Mouse (Mus musculus) forebrain, embryonic 10.5 days (tissue): ENCODE results near the gene Exog. TPM values are rescaled to one million over a fixed set of nuclear protein-coding genes. Genes with fewer than 3 reads are reported as not detected.
A peak's percentile ranks its signal among the peaks of the same experiment; 100 is the strongest.

Experiments used
- DNase-seq: peaks from one replicate; pipeline ENCODE4 v3.0.0-alpha.2; 2017; ENCODE audit warnings: low spot score; ENCODE audit errors: extremely low spot score
- H3K27ac ChIP-seq: fragments of 300-500 bp; sonication (generic); 2 replicates; pipeline ENCODE4 v1.5.1; 2016; ENCODE audit warnings: mild to moderate bottlenecking
- H3K27me3 ChIP-seq: fragments of 300-500 bp; sonication (generic); 2 replicates; pipeline ENCODE4 v1.6.1; 2016; ENCODE audit warnings: mild to moderate bottlenecking; ENCODE audit not compliant: poor library complexity, severe bottlenecking
- H3K36me3 ChIP-seq: fragments of 300-500 bp; sonication (generic); replicated peaks from 2 replicates; pipeline ENCODE4 v1.6.1; 2016; ENCODE audit warnings: mild to moderate bottlenecking, moderate library complexity
- H3K4me1 ChIP-seq: fragments of 300-500 bp; sonication (generic); 2 replicates; pipeline ENCODE4 v1.6.1; 2016
- H3K4me3 ChIP-seq: fragments of 300-500 bp; sonication (generic); 2 replicates; pipeline ENCODE4 v1.5.1; 2016; ENCODE audit warnings: mild to moderate bottlenecking, moderate library complexity
- H3K9me3 ChIP-seq: fragments of 300-500 bp; sonication (generic); 2 replicates; pipeline ENCODE4 v1.6.1; 2016; ENCODE audit warnings: mild to moderate bottlenecking, moderate library complexity
- WGBS: fragments of 180-500 bp; shearing (Covaris S2); methylation state at CpG from one replicate; pipeline ENCODE4 v1.1.7; 2016; 5-methylcytosine and 5-hydroxymethylcytosine counted together
- polyA plus RNA-seq: library from polyadenylated mRNA; unstranded; fragments of >200 nt; fragmentation: Nextera tagmentation; extraction: Ambion mirVana; gene quantifications from 2 replicates; pipeline ENCODE4 v1.2.1, GENCODE M21; 2016

The Exog gene
- polyA plus RNA-seq, 1 experiment from 2014 or later = 36.5 TPM

GRCm38 (mm10) chr9:119469691-119470353 is 25.1 kb downstream of the Exog start:
- no peak overlapping the region for H3K4me3 ChIP-seq
- peaks cover 47% of the 10 kb centered on the region for H3K36me3 ChIP-seq
- 89% methylated on average over 8 of the region's 8 CpGs for WGBS
- no peaks in the 10 kb centered on the region for H3K9me3 ChIP-seq
- no peaks in the 10 kb centered on the region for H3K27me3 ChIP-seq
- H3K4me1 ChIP-seq = peaks cover 21% of the 10 kb centered on the region
- no peak for DNase-seq
- no peak overlapping the region for H3K27ac ChIP-seq

DNA sequence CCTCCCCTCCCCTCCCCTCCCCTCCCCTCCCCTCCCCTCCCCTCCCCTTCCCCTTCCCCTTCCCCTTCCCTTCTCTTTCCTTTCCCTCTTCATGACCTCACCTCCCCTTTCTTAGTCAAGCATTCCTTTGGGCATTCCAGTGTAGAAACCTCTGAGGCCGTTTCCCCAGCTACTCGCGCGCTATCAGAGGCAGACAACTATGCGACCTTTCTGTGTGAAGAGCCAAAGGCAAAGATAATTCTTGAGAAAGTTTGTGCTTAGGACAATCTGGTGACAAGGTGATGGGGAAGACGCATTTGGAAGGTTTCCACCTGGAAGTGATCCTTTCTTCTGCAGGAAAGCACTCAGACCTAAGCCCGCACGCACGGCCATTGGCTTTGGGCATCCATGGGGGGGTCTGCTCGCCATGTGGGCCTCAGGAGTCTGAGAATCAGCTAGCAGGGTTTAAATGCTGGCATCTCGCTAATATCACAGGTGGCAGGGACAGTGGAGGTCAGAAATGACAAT is 27.7 kb downstream of the Exog start:
- no peaks in the 10 kb centered on the region for H3K9me3 ChIP-seq
- H3K27me3 ChIP-seq = no peaks in the 10 kb centered on the region
- H3K27ac ChIP-seq = no peak overlapping the region
- H3K36me3 ChIP-seq = peaks cover 21% of the 10 kb centered on the region
- 86% methylated on average over 11 of the region's 11 CpGs for WGBS
- no peak for DNase-seq
- peaks cover 24% of the 10 kb centered on the region for H3K4me1 ChIP-seq
- no peak overlapping the region for H3K4me3 ChIP-seq

DNA sequence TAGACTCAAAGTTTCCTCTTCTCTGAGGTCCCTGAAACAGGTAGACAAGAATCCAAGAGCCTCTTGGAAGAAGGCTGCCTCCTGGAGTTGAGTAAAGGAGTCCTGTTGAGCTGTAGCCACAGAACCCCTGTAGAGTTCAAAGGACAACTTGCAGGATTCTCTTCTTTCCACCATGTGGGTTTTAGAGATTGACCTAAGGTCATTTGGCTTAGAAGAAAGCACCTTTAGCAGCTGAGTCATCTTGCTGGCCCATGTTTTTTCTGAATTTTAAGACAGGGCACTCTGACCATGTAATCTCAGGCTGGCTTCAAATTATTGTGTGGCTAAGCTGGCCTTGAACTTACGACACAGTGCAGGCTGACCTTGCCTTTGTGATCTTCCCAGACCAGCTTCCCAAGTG is 28.3 kb downstream of the Exog start:
- DNase-seq = no peak
- no peak overlapping the region for H3K27ac ChIP-seq
- H3K4me1 ChIP-seq = peaks cover 24% of the 10 kb centered on the region
- 90% methylated on average over 1 of the region's 1 CpGs for WGBS
- no peak overlapping the region for H3K4me3 ChIP-seq
- H3K9me3 ChIP-seq = no peaks in the 10 kb centered on the region
- H3K36me3 ChIP-seq = peaks cover 16% of the 10 kb centered on the region
- H3K27me3 ChIP-seq = no peaks in the 10 kb centered on the region

- no peak for DNase-seq
- Histone ChIP-seq H3K27ac (no peak overlapping the region), H3K4me3 (no peak overlapping the region), H3K9me3 (no peaks in the 10 kb centered on the region), H3K4me1 (peaks cover 24% of the 10 kb centered on the region), H3K27me3 (no peaks in the 10 kb centered on the region), H3K36me3 (peaks cover 9% of the 10 kb centered on the region)
- 87% methylated on average over 9 of the region's 9 CpGs for WGBS
Observed at GRCm38 (mm10) chr9:119473608-119474164, 28.9 kb downstream of the Exog start.

DNA sequence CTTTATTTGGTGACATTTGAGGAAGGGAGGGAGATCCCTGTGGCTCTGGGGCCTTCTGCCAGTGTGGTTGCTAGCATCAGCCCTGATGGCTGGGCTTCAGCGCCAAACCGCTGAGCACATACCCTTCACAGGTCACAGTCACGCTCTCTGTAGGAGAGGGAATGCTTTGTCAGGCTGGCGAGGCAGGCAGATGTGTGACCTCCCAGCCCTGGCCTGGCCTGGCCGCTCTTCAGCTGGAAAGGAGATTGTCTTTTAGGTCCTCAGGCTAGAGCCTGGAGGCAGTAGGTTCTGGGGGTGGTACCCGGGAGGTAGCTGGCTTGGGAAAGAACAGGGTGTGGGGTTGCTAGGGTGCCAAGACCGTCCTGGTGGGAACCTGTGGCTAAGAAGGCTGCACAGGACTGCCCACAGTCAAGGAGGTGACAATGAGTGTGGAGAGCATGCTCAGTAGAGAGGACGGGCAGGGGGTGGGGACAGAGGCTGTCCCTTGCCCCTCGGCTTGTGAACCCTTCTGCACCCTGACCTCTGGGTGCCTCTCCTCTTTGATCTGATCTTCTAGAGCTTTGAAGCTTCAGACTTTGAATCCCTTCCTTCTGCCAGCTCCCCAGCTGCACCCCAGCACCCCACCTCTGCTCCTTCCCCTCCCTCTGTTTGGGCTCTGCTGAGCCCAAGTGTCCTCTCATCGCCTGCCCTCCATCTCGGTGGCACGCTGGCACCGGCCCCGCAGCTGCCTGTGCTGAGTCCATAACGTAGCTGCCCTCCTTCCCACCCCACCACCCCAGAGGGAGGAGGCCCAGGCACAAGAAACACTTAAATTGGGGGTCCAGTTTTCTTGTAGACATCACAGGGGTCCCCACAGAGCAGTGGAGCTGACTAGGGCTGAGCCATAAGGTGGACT is 30.2 kb downstream of the Exog start:
- DNase-seq = no peak
- Histone ChIP-seq H3K4me3 (no peak overlapping the region), H3K27ac (peak overlapping the region; percentile 70), H3K27me3 (no peaks in the 10 kb centered on the region), H3K4me1 (peaks cover 28% of the 10 kb centered on the region), H3K9me3 (no peaks in the 10 kb centered on the region), H3K36me3 (no peaks in the 10 kb centered on the region; the same call in 1 of the 2 replicates)
- 75% methylated on average over 15 of the region's 15 CpGs for WGBS

GRCm38 (mm10) chr9:119477754-119478153 is 33.0 kb downstream of the Exog start:
- Histone ChIP-seq H3K36me3 (no peaks in the 10 kb centered on the region), H3K27ac (no peak overlapping the region), H3K9me3 (no peaks in the 10 kb centered on the region), H3K4me1 (peaks cover 28% of the 10 kb centered on the region), H3K4me3 (no peak overlapping the region), H3K27me3 (no peaks in the 10 kb centered on the region)
- DNase-seq = no peak
- 71% methylated on average over 6 of the region's 6 CpGs for WGBS

DNA sequence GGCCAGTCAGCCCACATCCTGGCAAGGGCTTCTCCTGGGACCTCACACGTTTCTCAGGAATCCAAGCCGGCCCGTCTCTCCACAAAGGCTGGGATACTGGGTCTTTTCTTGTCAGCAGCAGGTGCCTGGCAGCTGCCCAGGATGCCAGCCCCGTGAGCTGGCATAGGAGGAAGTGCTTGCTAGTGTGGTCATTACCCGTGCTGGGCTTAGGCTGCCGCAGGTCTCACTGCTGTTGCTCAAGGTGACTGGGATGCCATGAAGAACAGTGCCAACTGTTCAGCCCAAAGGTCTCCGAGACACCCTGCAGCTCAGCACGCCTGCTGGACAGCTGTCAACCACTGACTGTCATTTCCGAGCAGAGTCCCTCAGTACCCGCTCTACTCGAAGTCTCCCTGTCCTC is 33.6 kb downstream of the Exog start:
- 86% methylated on average over 11 of the region's 11 CpGs for WGBS
- Histone ChIP-seq H3K27ac (no peak overlapping the region), H3K9me3 (no peaks in the 10 kb centered on the region), H3K27me3 (no peaks in the 10 kb centered on the region), H3K4me1 (peaks cover 28% of the 10 kb centered on the region), H3K4me3 (no peak overlapping the region), H3K36me3 (no peaks in the 10 kb centered on the region)
- no peak for DNase-seq

DNA sequence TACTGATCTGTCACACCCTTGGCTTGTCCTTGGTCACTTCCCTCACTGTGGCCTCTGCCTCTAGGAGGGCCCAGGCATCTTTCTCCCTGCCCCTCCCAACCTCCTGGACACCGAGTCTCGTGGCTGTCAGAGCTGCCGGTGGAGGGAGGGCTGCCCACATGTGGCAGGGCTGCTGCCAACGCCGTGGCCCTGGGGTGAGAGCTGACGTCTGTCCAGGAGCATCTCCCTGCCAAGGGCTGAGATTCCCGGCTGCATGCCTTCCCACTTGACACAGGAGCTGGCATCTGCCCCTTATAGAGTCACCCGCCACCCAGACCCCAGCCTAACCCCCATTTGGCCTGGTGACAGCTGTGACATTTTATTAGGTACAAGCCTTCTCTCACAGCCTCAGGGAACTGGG is 34.6 kb downstream of the Exog start:
- H3K9me3 ChIP-seq = no peaks in the 10 kb centered on the region
- H3K4me3 ChIP-seq = no peak overlapping the region
- H3K4me1 ChIP-seq = peaks cover 25% of the 10 kb centered on the region
- no peaks in the 10 kb centered on the region for H3K36me3 ChIP-seq
- 73% methylated on average over 8 of the region's 8 CpGs for WGBS
- no peak overlapping the region for H3K27ac ChIP-seq
- DNase-seq = no peak
- H3K27me3 ChIP-seq = no peaks in the 10 kb centered on the region

GRCm38 (mm10) chr9:119481612-119482011 is 36.9 kb downstream of the Exog start:
- H3K36me3 ChIP-seq = peaks cover 11% of the 10 kb centered on the region
- no peak overlapping the region for H3K4me3 ChIP-seq
- 84% methylated on average over 4 of the region's 4 CpGs for WGBS
- no peak overlapping the region for H3K27ac ChIP-seq
- peaks cover 11% of the 10 kb centered on the region for H3K4me1 ChIP-seq
- no peak for DNase-seq
- H3K9me3 ChIP-seq = no peaks in the 10 kb centered on the region
- no peaks in the 10 kb centered on the region for H3K27me3 ChIP-seq

GRCm38 (mm10) chr9:119483554-119484353 is 39.0 kb downstream of the Exog start:
- DNase-seq = no peak
- no peaks in the 10 kb centered on the region for H3K9me3 ChIP-seq
- H3K27ac ChIP-seq = 0 out of 2 replicates have a peak overlapping the region, but pooled peaks have one; percentile 35
- H3K4me1 ChIP-seq = peaks cover 11% of the 10 kb centered on the region
- H3K27me3 ChIP-seq = no peaks in the 10 kb centered on the region
- H3K36me3 ChIP-seq = peaks cover 11% of the 10 kb centered on the region
- no peak overlapping the region for H3K4me3 ChIP-seq
- WGBS = 59% methylated on average over 23 of the region's 23 CpGs

DNA sequence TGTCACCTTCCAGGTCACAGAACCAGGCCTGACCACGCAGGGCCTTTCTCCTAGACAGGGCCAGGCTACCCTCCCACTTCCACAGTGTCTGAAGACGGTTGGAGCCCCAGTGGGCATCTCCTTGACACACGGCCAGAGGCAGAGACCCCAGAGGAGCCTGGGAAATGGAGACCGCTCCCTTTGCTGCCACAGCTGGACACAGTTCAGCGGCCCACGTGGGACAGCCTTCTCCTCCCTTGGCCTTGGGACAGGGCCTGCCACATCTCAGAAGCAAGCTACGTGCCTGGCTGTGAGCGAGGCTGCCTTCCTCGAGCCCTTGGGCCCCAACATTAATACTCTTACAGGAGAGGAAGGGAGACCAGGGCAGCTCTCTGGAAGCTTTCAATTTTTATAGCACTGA is 39.7 kb downstream of the Exog start:
- Histone ChIP-seq H3K4me1 (peaks cover 7% of the 10 kb centered on the region; the same call in 1 of the 2 replicates), H3K27ac (no peak overlapping the region), H3K27me3 (no peaks in the 10 kb centered on the region), H3K36me3 (peaks cover 15% of the 10 kb centered on the region), H3K9me3 (no peaks in the 10 kb centered on the region), H3K4me3 (no peak overlapping the region)
- DNase-seq = no peak
- 75% methylated on average over 9 of the region's 9 CpGs for WGBS

- H3K36me3 ChIP-seq = peaks cover 19% of the 10 kb centered on the region
- no peaks in the 10 kb centered on the region for H3K9me3 ChIP-seq
- WGBS = 93% methylated on average over 13 of the region's 13 CpGs
- peaks cover 7% of the 10 kb centered on the region; the same call in 1 of the 2 replicates for H3K4me1 ChIP-seq
- H3K27ac ChIP-seq = no peak overlapping the region
- H3K27me3 ChIP-seq = no peaks in the 10 kb centered on the region
- H3K4me3 ChIP-seq = no peak overlapping the region
- DNase-seq = no peak
Observed at GRCm38 (mm10) chr9:119484868-119485267, 40.1 kb downstream of the Exog start.
